Mouse (Mus musculus) liver, embryonic 14.5 days (tissue): Measurements from ENCODE around the gene Anapc2.

Source experiments
- CTCF ChIP-seq: IDR thresholded peaks from 2 replicates; pipeline ENCODE4 v1.5.1; 2016; ENCODE audit warnings: antibody characterized with exemption, low read depth, control low read depth
- EP300 ChIP-seq: IDR thresholded peaks from 2 replicates; pipeline ENCODE4 v1.6.1; 2016; ENCODE audit warnings: antibody characterized with exemption, low read depth

- TF ChIP-seq CTCF (no peak), EP300 (no peak)
Measured at GRCm38 (mm10) chr2:25267241-25267640, 5.0 kb upstream of the Anapc2 start.
